Mouse (Mus musculus) regulatory T cell (primary cell): ENCODE results near the gene Cpt1b.

Experiments used
- in situ Hi-C: fragments of 300-600 bp; cut with MboI, MseI; formaldehyde crosslinking; loops from one replicate; pipeline ENCODE4 v1.15.1; 2025; ENCODE audit warnings: high pct_unique_total_duplicates

Cpt1b gene

DNA sequence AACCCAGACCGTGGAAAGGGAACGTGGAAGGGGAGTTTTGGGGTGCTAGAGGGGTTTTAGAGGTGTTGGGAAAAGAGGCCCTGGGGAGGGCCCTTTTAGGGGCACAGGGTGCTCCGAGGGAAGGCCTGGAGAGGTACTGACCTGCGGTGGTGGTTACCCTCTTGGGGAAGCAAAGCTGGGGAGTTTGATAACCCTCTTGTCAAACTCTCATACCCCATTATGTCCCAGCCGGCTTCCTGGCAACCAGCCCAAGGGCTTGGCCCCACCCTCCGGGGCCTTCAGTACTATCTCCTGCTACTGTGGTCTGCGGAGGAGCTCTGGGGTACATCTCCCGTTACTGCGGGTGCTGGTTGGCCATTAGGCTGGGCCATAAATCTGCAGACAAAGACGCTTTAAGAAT is 46.2 kb downstream of the Cpt1b start:
- in situ Hi-C loops: no loop called here

DNA sequence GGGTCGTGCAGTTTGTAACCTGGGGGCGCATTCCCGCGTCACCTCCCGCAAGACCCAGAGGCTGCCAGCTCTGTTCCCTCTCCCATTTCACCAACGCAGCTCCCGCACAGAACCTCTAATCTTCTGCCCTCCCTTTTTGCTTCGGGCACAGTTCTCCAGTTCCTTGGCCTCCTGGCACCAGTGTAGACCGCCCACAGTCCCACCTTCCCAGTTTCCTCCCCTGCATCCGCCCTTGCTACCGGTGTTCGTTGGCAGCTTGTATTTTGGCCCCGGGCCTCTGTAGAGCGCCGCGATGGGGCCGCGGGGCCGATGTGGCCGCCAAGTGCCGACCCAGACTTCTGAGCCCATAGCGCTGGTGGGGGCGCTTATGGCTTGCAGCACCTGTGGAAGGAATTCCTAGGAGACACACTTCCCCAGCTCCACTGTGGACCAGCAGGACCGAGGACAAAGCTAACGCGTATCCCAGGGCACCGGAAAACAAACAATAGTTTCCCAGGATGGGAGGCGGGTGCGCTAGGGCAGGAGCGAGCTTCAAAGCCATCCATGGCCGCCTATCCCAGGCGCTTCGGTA is 46.7 kb downstream of the Cpt1b start, which contains the start of gene Odf3b:
TSS of gene Odf3b (minus strand) at position 452 of the 571 bp plus-strand sequence.
- in situ Hi-C loops: no loop called here

DNA sequence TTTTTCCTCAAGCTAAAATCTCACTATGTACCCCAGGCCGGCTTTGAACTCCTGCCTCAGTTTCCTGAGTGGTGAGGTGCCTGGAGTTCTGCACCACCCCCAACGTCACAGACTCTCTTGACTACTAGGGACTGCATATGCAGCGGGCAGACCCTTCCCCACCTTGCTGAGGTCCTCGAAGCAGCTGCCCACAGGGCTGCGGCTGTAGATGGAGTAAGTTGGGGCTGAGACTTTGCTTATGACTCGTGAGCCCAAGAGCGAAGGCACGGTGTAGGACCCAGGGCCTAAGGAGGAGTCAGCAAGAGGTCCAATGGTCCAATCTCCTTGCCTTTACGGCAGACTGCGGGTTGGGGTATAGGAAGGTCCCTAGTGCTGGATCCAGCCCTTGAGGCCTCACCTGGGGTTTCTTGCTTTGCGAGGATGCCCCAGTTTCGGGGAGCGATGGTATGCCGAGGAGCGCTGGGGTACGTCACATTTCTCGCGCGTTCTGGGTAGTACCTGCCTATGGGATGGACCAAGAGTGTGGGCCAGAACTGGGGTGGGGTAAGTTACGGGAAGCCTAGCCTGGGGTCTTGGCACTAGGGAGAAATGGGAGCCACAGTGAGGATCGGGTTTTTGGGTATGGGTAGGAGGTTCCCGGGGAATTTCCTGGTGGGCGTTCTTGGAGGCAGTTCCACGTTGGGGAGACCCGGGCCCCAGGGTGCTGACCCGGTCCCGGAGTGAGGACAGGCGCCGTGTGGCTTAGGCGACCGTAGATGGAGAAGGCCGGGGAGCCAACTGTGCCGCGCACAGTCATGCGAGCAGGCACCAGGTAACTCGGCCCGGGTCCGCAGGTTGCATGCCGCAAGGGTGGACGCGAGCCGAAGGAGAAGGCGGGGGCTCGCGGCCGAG is 47.5 kb downstream of the Cpt1b start:
- in situ Hi-C loops: no loop called here

DNA sequence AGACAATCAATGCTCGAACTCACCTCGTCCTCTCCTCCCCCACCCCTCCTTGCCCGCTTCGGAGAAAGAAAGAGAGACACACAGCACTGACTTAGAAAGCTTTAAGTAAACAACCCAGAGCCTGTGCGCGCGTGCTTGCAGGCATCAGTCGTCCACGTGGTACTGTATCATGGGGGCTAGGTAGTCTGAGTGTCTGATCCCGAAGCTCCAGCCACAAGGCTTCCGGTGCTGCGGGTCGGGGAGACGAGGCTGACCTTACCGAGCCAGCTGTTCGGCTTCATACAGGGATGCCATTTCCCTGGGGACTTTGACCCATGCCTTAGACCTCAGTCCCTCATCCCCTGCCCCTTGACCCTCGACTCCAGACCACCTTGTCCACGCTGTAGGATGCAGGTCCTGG is 48.3 kb downstream of the Cpt1b start:
- in situ Hi-C loops: no loop called here

DNA sequence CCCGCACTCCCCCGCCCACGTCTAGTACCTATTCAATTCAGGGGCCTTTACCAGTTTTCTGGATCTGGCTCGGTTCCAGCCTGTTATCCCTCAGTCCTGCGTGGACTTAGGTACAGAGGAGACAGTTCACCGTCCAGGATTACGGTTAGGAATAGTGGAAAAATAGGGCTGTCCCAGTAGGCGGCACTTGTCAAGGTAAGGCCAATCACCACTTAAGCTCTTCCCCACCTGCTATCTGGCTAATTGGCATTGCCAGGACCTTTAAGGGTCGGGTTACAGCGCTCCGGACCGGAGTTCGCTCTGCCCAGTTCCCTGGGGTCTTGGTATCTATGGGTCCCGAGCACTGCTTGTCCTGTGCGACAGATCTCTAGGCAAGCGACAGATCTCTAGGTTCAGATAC is 48.7 kb downstream of the Cpt1b start, which contains the start of gene Tymp:
TSS of gene Tymp (minus strand) at position 83 of the 400 bp plus-strand sequence.
- in situ Hi-C loops: no loop called here

DNA sequence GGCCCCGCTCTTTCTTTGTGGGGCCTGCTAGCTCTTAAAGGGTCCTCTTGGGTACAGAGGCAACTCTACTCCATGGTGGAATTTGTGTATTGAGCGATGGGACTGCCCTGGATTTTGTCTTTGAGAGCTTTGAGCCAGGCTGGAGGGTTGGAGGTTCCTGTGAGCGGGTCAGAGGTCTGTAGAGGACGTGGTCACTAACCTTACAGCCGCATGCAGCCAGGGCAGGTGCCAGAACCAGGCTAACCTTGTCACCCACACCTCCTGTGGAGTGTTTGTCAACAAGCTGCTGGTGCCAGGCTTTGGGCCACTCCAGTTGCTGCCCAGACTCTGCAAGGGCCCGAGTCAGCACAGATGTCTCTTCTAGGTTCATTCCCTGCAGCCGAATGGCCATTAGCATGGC is 49.6 kb downstream of the Cpt1b start:
- in situ Hi-C loops: no loop called here

DNA sequence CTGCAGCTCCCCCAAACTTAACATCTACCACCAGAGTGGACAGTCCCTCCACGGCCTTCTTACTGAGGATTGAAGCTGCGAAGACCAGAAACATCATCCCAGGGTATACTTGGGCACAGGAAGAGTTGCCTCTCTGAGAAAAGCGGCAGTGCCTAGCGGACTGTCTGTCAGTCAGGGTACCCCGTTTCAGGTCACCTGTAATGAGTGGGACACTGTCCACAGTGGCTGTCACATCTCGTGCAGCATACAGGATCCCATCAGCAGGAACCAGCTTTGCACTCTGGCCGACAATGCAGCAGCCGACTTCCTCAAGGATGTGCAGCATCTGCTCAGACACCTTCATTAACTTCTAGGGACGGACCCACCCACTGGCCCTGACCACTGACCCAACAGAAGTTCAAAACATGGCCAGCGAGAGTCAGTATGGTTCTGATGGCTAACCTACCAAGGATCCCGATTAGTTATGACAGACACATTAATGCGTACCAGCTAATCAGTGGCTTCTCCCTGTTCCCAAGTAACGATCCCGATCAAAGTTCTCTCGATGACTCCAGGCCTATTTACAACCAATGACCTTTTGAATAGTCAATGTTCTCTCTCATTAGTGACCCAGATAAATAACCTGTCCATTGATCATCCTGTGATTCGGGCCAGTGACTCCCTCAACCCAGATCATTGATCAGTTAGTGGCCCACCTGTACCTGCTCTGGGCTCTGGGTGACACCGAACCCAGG is 50.7 kb downstream of the Cpt1b start:
- in situ Hi-C loops: no loop called here

DNA sequence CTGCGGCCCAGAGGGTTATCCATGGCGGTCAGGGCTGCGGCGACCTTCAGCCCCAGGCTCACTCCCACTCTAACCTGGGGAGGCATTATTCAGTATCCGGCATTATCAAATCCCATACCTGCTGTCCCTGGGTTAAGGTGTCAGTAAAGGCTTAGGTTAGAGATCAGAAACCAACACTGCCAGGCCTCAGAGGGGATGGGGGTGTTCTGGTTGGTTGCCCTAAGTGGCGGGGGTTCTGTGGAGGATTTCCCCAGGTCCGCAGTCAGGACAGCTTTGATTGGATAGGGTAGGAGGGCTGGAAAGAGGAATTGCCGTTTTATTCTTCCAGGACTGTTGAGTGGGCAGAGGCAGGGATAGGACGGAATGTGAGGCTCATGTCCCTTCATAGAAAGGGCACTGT is 51.3 kb downstream of the Cpt1b start:
- in situ Hi-C loops: no loop called here

DNA sequence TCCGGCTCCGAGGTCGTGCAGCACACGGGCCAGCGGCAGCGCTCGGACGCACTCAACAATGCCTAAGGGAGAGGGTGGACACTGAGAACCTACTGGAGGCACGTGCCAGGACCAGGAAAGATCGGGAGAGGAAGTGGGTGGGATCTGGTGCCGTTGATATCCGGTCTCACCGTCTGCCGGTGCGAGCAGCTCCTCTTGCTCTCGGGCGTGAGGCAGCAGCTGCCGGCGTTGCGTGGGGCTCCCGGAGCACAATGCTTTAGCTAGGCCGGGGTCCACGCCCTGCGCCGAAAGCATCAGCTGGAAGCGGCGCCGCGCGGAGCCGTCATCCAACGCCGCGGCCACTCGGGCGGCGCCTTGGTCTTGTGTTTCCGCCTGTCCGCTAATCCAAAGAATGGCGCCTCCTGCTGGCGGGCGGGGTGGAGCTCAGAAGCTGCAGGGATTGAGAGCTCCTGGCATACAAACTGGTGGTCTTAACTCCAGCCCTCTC is 51.9 kb downstream of the Cpt1b start, which contains the start of gene Sco2:
TSS of gene Sco2 (minus strand) at position 85 of the 487 bp plus-strand sequence.
- in situ Hi-C loops: no loop called here

DNA sequence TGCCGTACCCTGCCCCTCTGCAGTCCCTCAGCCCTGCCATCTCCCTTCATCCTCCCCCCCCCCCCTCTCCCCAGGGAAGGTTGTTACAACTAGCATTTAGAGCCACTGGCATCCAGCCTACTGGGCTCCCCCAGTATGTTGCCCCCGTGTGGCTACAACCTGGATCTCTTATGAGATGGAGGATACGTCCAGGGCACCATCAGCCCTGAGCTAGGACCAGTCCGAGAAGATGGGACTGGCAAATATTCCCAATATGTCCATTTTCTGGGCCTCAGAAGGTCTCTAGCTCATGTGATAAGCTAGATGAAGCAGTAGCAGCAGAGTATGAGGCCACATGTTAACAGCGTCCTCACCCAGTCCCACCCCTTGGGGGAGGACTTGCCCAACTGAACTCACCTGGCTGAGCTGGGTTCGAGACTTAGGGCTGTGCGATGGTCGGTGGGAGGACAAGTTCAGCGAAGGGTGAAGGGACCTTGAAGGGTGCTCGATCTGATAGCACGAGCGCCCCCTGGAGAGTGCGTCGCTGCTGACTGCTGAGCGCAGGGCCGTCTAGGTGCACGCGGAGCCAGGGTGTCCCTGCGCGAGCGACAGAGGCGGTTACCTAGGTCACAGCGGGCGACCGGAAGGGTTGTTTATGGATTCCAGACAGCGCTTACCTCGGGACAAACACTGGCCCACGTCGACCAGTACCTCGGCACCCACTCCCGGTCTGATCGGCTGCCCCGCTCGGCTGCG is 52.5 kb downstream of the Cpt1b start:
- in situ Hi-C loops: no loop called here

DNA sequence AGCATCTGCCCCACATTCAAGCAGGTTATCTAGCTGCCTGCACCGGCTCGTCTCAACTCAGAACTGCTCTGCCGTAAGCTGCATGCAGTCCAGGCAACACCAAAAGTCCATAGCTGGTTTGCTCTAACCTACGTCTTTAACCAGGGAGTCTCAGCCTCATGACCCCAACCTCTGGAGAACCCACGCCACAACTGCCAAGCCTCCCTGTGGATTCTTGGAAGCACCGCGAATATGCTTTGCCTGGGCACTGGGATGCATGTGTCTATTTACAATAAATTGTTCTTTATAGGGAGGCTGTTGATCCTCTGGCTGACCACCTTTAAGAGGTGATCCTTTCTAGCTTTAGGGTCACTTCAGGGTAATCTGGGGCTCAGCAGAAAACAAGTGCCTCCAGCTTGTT is 53.1 kb downstream of the Cpt1b start:
- in situ Hi-C loops: no loop called here

DNA sequence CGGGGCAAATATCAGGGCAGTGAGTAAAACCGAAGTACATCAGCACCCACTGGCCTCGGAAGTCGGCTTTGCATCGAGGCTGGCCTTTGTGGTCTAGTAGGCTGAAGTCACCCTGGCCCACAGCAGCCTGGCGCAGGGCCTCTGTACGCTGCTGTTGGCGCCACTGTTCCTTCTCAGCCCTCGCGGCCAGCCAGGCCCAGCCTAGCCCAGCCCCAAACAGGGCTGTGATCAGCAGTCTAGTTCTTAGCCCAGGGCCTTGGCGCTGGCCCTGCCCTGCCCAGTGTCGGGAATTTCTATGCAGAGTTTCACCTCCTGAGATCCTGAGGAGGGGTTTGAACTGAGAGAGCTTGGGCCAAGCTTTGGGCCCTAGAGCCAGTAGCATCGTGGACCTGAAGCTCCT is 53.6 kb downstream of the Cpt1b start:
- in situ Hi-C loops: no loop called here
